11 mouse cellular contexts compared by ENCODE assay signal in genomic region chr5:142703569-142703968, GRCm38 (mm10). TPM values are rescaled to one million over a fixed set of nuclear protein-coding genes. Genes with fewer than 3 reads are reported as not detected.
A peak's percentile ranks its signal among the peaks of the same experiment; 100 is the strongest.
DNase-seq lines count a peak whose midpoint lies in the region; ATAC-seq and TF ChIP-seq lines count a peak whose summit lies in the region.
"Had no signal": no experiment of that assay in that cellular context is flagged by ENCODE, and none has a peak within 500 bp of the region (broad histone marks: within the 10 kb centered on the region; RNA-seq: fewer than 3 reads in every experiment).

No protein-coding gene starts in this region.

- ATAC-seq in hindbrain, embryonic 11.5 days (ENCODE audit: low FRiP score), result no peak
- ATAC-seq in midbrain, postnatal 0 days (ENCODE audit: low FRiP score), result no peak
- ATAC-seq in liver, embryonic 12.5 days, result no peak
- ATAC-seq: intestine, embryonic 15.5 days had no signal

- peaks cover 3% of the 10 kb centered on the region for H3K27me3 ChIP-seq in hindbrain, embryonic 11.5 days (ENCODE audit: control insufficient read depth, insufficient read depth, low read length)
- H3K27me3 ChIP-seq in midbrain, postnatal 0 days (ENCODE audit: insufficient read depth, low read length), result no peaks in the 10 kb centered on the region
- H3K27me3 ChIP-seq in liver, embryonic 12.5 days (replicated peaks), result peaks cover 63% of the 10 kb centered on the region

- no peak for TF ChIP-seq CTCF in midbrain, postnatal 0 days (IDR thresholded peaks at IDR 0.05)

- H3K36me3 ChIP-seq in hindbrain, embryonic 11.5 days (ENCODE audit: control insufficient read depth, insufficient read depth, low read length), result no peaks in the 10 kb centered on the region
- peaks cover 6% of the 10 kb centered on the region for H3K36me3 ChIP-seq in midbrain, postnatal 0 days (ENCODE audit: insufficient read depth, low read length)
- no peaks in the 10 kb centered on the region for H3K36me3 ChIP-seq in liver, embryonic 12.5 days
- H3K36me3 ChIP-seq: intestine, embryonic 15.5 days had no signal

- H3K4me2 ChIP-seq in hindbrain, embryonic 11.5 days (replicated peaks; ENCODE audit: low read depth, low read length), result peak overlapping the region; percentile 64
- H3K4me2 ChIP-seq in midbrain, postnatal 0 days (ENCODE audit: low read depth, low read length, poor library complexity, severe bottlenecking), result peak overlapping the region; percentile 85
- H3K4me2 ChIP-seq in liver, embryonic 12.5 days, result no peak overlapping the region

- H3K9me3 ChIP-seq in hindbrain, embryonic 11.5 days (ENCODE audit: control insufficient read depth, low read length), result no peaks in the 10 kb centered on the region
- H3K9me3 ChIP-seq in midbrain, postnatal 0 days (ENCODE audit: low read length), result no peaks in the 10 kb centered on the region
- no peaks in the 10 kb centered on the region for H3K9me3 ChIP-seq in liver, embryonic 12.5 days (replicated peaks)
- H3K9me3 ChIP-seq: intestine, embryonic 15.5 days; limb, embryonic 10.5 days had no signal

- no peak overlapping the region for H3K27ac ChIP-seq in hindbrain, embryonic 11.5 days (ENCODE audit: low read depth, low read length)
- no peak overlapping the region for H3K27ac ChIP-seq in midbrain, postnatal 0 days (ENCODE audit: low read depth, low read length)
- no peak overlapping the region for H3K27ac ChIP-seq in liver, embryonic 12.5 days
- H3K27ac ChIP-seq: intestine, embryonic 15.5 days had no signal

- peak; percentile 29 to 52 for DNase-seq in adrenal gland, adult (ENCODE audit: inconsistent age in 2 of 2, low spot score in 1 of 2)
- no peak for DNase-seq in adrenal gland, adult 8-10 months
- DNase-seq in cerebellum, adult 8-10 months, result peak; percentile 82
- no peak for DNase-seq in hindbrain, embryonic 11.5 days (ENCODE audit: low spot score)
- DNase-seq in midbrain, postnatal 0 days (ENCODE audit: low spot score), result peak; percentile 70
- DNase-seq in thymus, postnatal 4 days, result no peak
- no peak for DNase-seq in adrenal gland, postnatal 10 days

- H3K4me3 ChIP-seq in hindbrain, embryonic 11.5 days (ENCODE audit: low read depth, low read length), result 0 out of 2 replicates have a peak overlapping the region, but pooled peaks have one; percentile 8
- peak overlapping the region; percentile 62 for H3K4me3 ChIP-seq in midbrain, postnatal 0 days (ENCODE audit: low read depth, low read length)
- no peak overlapping the region for H3K4me3 ChIP-seq in liver, embryonic 12.5 days

- 0 out of 2 replicates have a peak, but pooled peaks cover 5% of the 10 kb centered on the region for H3K4me1 ChIP-seq in hindbrain, embryonic 11.5 days (replicated peaks; ENCODE audit: control insufficient read depth, insufficient read depth, low read length)
- H3K4me1 ChIP-seq in midbrain, postnatal 0 days (ENCODE audit: insufficient read depth, low read length), result peaks cover 5% of the 10 kb centered on the region
- H3K4me1 ChIP-seq in liver, embryonic 12.5 days, result peaks cover 17% of the 10 kb centered on the region

- WGBS in hindbrain, embryonic 11.5 days, result 83% methylated on average over 10 of the region's 10 CpGs
- 53% methylated on average over 10 of the region's 10 CpGs for WGBS in midbrain, postnatal 0 days
- WGBS in liver, embryonic 12.5 days (ENCODE audit: insufficient replicate concordance), result 72% methylated on average over 10 of the region's 10 CpGs

- H3K9ac ChIP-seq in hindbrain, embryonic 11.5 days (ENCODE audit: low read depth, low read length), result no peak overlapping the region
- H3K9ac ChIP-seq in midbrain, postnatal 0 days (replicated peaks; ENCODE audit: low read length, poor library complexity, severe bottlenecking), result peak overlapping the region; percentile 82; the same call in 1 of the 2 replicates
- H3K9ac ChIP-seq in liver, embryonic 12.5 days, result no peak overlapping the region
- H3K9ac ChIP-seq: intestine, embryonic 15.5 days had no signal

RNA-seq across cellular contexts. Expression of gene Slc29a4, which starts 11.3 kb away (rescaled TPM):
- total RNA-seq in adrenal gland, adult 8-10 months (2022), result 10 to 100 TPM; 19.9 to 51.4 (median 32.9) TPM
- polyA plus RNA-seq in hindbrain, embryonic 11.5 days (2014; fragmentation: Nextera tagmentation; extraction: Ambion mirVana), result 24.1 and 24.7 TPM in 2 replicates
- total RNA-seq in midbrain, postnatal 0 days (2014; rRNA removed), result 59.8 and 67.1 TPM in 2 replicates
- polyA plus RNA-seq in midbrain, postnatal 0 days (2015; fragmentation: Nextera tagmentation; extraction: Ambion mirVana), result 67.4 and 67.6 TPM in 2 replicates
- polyA plus RNA-seq in liver, embryonic 12.5 days (2016; fragmentation: Nextera tagmentation; extraction: Ambion mirVana), result 0.38 and 0.72 TPM in 2 replicates
- total RNA-seq in adrenal gland, postnatal 10 days (2021), result 10 to 100 TPM; 17.2 to 24.0 TPM
- total RNA-seq: MEL had no signal

Comparison
In these comparisons a context has a peak if more than half of its experiments do, and no peak if none do; other contexts are left out.
1. DNase-seq: peak in adrenal gland, adult (2 of 2), cerebellum, adult 8-10 months (single experiment) and midbrain, postnatal 0 days (single experiment); none in adrenal gland, adult 8-10 months (single experiment), hindbrain, embryonic 11.5 days (single experiment), thymus, postnatal 4 days (single experiment) and adrenal gland, postnatal 10 days (single experiment).